12 mouse cellular contexts compared by ENCODE assay signal in the genomic region with DNA sequence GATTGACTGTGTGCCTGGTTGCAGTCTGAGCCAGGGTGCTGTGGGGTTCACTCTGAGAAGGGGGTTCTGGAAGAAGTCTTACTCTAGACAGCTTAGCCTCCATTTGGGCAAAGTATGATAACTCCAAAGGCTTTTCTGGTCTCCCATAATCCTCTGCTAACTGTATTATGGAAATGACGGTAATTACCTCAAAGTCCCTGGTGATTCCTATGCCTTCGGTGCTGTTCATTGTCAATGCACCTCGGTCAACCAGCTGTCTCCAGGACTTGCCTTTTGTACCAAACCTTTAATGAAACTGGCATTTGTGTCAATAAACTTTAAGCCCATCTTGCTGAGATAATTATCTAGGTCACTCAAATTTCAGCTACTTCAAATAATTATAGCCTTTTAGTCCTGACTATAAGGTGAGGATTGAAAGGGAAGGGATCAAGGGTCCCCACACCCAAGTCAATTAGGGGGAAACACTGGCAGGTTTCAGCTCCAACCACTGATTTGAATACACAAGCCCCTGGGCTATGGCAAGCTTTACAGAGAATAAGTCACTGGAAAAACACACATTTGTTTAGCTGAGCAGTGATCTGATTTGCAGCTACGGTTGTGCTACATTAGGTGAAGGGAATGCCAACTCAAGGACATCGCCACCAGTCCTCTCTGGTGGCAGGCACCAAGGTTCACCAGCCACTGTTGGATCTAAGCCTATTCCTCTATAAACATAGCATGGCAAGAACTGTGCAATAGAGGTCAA.
DNase-seq lines count a peak whose midpoint lies in the region; ATAC-seq and TF ChIP-seq lines count a peak whose summit lies in the region.
"Had no signal": no experiment of that assay in that cellular context is flagged by ENCODE, and none has a peak within 500 bp of the region (broad histone marks: within the 10 kb centered on the region; RNA-seq: fewer than 3 reads in every experiment).

No protein-coding gene starts in this region.

- no peaks in the 10 kb centered on the region for H3K27me3 ChIP-seq in kidney, adult 2 months (replicated peaks; ENCODE audit: control insufficient read depth, insufficient read depth, low read length)
- no peaks in the 10 kb centered on the region for H3K27me3 ChIP-seq in kidney, embryonic 16.5 days (ENCODE audit: insufficient read depth, low read length)
- H3K27me3 ChIP-seq in forebrain, embryonic 15.5 days = no peaks in the 10 kb centered on the region
- H3K27me3 ChIP-seq: limb, embryonic 12.5 days had no signal

- H3K36me3 ChIP-seq in kidney, adult 2 months (ENCODE audit: control insufficient read depth, insufficient read depth, low read length) = no peaks in the 10 kb centered on the region
- no peaks in the 10 kb centered on the region for H3K36me3 ChIP-seq in kidney, embryonic 16.5 days (ENCODE audit: insufficient read depth, low read length)
- H3K36me3 ChIP-seq in forebrain, embryonic 15.5 days = no peaks in the 10 kb centered on the region
- H3K36me3 ChIP-seq: limb, embryonic 12.5 days had no signal

- no peak overlapping the region for H3K4me3 ChIP-seq in kidney, adult 2 months (ENCODE audit: insufficient read depth, low read depth, low read length)
- H3K4me3 ChIP-seq in kidney, embryonic 16.5 days (ENCODE audit: low read length) = no peak overlapping the region
- no peak overlapping the region for H3K4me3 ChIP-seq in forebrain, embryonic 15.5 days
- H3K4me3 ChIP-seq: limb, embryonic 12.5 days had no signal

- 74% methylated on average over 5 of the region's 5 CpGs for WGBS in kidney, adult 2 months
- WGBS in kidney, embryonic 16.5 days = 74% methylated on average over 5 of the region's 5 CpGs
- WGBS in forebrain, embryonic 15.5 days = 19% methylated on average over 5 of the region's 5 CpGs

- ATAC-seq in kidney, embryonic 16.5 days (ENCODE audit: low FRiP score, low TSS enrichment) = no peak
- ATAC-seq in forebrain, embryonic 15.5 days (replicated peaks) = 0 out of 2 replicates have a peak, but pooled peaks have one; percentile 26

- peak; percentile 72 for DNase-seq in kidney, adult 2 months
- DNase-seq in kidney, postnatal 36 days = peak; percentile 26 to 43
- peak; percentile 27 for DNase-seq in retina, postnatal 1 day
- DNase-seq in urinary bladder, postnatal 36 days (ENCODE audit: low spot score in 2 of 2) = no peak
- no peak for DNase-seq in frontal cortex, postnatal 14 days (ENCODE audit: low spot score in 2 of 2)
- DNase-seq: heart, adult 18-20 months; heart, postnatal 36 days; layer of hippocampus, adult 9-11 months; lung, adult 2 months had no signal

- TF ChIP-seq POLR2A in kidney, adult 2 months (IDR thresholded peaks at IDR 0.05; ENCODE audit: low read depth, low read length) = no peak

- H3K4me2 ChIP-seq in kidney, embryonic 16.5 days (replicated peaks; ENCODE audit: low read depth, low read length) = no peak overlapping the region
- H3K4me2 ChIP-seq in forebrain, embryonic 15.5 days (replicated peaks) = no peak overlapping the region
- H3K4me2 ChIP-seq: limb, embryonic 12.5 days had no signal

- H3K9me3 ChIP-seq in kidney, embryonic 16.5 days (ENCODE audit: low read length) = no peaks in the 10 kb centered on the region
- no peaks in the 10 kb centered on the region for H3K9me3 ChIP-seq in forebrain, embryonic 15.5 days
- H3K9me3 ChIP-seq: limb, embryonic 12.5 days had no signal

- peak overlapping the region; percentile 19; the same call in 1 of the 2 replicates for H3K27ac ChIP-seq in kidney, adult 2 months (ENCODE audit: insufficient read depth, low read depth, low read length)
- H3K27ac ChIP-seq in kidney, embryonic 16.5 days (ENCODE audit: low read length) = no peak overlapping the region
- 0 out of 2 replicates have a peak overlapping the region, but pooled peaks have one; percentile 13 for H3K27ac ChIP-seq in forebrain, embryonic 15.5 days (replicated peaks)
- H3K27ac ChIP-seq: limb, embryonic 12.5 days had no signal

- H3K9ac ChIP-seq in kidney, embryonic 16.5 days (replicated peaks; ENCODE audit: low read length) = no peak overlapping the region
- H3K9ac ChIP-seq in forebrain, embryonic 15.5 days (replicated peaks) = no peak overlapping the region
- H3K9ac ChIP-seq: limb, embryonic 12.5 days had no signal

- H3K4me1 ChIP-seq in kidney, adult 2 months (ENCODE audit: control insufficient read depth, insufficient read depth, low read length) = 0 out of 2 replicates have a peak, but pooled peaks cover 2% of the 10 kb centered on the region
- peaks cover under 1% of the 10 kb centered on the region; the same call in 1 of the 2 replicates for H3K4me1 ChIP-seq in kidney, embryonic 16.5 days (ENCODE audit: insufficient read depth, low read length)
- peaks cover 11% of the 10 kb centered on the region for H3K4me1 ChIP-seq in forebrain, embryonic 15.5 days

- TF ChIP-seq CTCF in kidney, adult 2 months (conservative IDR thresholded peaks at IDR 0.05; ENCODE audit: insufficient read depth, insufficient read length, low read depth, low read length) = no peak

Comparison
In these comparisons a context has a peak if more than half of its experiments do, and no peak if none do; other contexts are left out.
1. DNase-seq: peak in kidney, adult 2 months (single experiment), kidney, postnatal 36 days (2 of 2) and retina, postnatal 1 day (single experiment); none in urinary bladder, postnatal 36 days (0 of 2) and frontal cortex, postnatal 14 days (0 of 2).